8 mouse cellular contexts compared by ENCODE assay signal in the genomic region with DNA sequence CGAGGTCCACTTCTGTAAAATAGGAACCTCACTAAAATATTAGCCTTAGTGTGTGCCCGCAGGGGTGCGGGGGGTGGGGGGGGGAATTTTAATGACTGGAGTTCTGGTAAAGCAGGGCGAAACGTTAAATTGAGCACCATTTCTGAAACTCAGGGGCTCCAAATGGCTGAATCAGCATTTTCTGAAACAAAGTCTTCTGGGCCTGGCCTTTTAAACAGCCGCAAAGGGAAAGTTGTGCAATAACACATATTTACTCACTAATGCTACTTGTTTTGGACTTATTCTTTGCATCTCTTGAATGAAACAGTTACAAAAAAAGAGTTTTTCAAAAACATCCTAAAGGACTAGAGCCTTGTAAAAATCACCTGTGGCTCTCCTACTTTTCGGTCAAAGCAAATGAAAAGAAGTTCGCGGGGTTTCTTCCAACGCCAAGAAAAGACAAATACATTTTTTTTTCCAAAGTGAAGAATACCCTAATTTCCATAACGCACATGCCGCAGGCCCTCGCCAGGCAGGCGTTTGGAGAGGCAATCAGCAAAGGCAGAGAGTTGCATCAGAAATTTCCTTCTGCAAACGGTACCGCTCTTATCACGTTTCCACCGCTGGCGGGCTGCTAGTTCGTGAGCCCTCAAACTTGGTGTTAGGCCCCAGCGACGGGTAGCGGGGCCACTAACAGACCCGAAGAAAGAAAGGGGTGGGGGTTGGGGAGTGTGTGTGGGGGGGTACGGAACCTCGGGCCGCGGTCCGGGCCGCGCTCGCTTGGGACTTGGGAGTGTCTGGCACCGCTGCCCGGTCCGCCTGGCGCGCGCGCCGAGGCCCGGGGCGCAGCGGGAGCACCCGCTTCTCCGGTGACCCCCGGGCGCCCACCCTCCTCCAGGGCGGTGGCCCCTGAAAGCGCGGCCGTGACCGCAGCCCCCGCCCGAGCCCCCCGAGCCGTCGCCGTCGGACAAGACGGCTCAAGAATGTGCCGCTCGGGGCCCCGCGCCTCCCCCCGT. TPM values are rescaled to one million over a fixed set of nuclear protein-coding genes. Genes with fewer than 3 reads are reported as not detected.
DNase-seq lines count a peak whose midpoint lies in the region; ATAC-seq and TF ChIP-seq lines count a peak whose summit lies in the region.

No protein-coding gene starts in this region.

- no peaks in the 10 kb centered on the region for H3K9me3 ChIP-seq in forebrain, embryonic 12.5 days
- H3K9me3 ChIP-seq in intestine, embryonic 14.5 days (ENCODE audit: control insufficient read depth, low read length) = no peaks in the 10 kb centered on the region

- H3K36me3 ChIP-seq in heart, adult 2 months (ENCODE audit: control insufficient read depth, insufficient read depth, low read length) = peaks cover 3% of the 10 kb centered on the region; the same call in 1 of the 2 replicates
- H3K36me3 ChIP-seq in forebrain, embryonic 12.5 days (replicated peaks) = no peaks in the 10 kb centered on the region
- 0 out of 2 replicates have a peak, but pooled peaks cover 9% of the 10 kb centered on the region for H3K36me3 ChIP-seq in intestine, embryonic 14.5 days (ENCODE audit: control insufficient read depth, insufficient read depth, low read length)

- H3K27ac ChIP-seq in heart, adult 2 months = peak overlapping the region; percentile 76
- H3K27ac ChIP-seq in forebrain, embryonic 12.5 days = peak overlapping the region; percentile 87
- peak overlapping the region; percentile 89 for H3K27ac ChIP-seq in intestine, embryonic 14.5 days (ENCODE audit: low read depth)

- peak; percentile 35 to 50 for DNase-seq in heart, adult 2 months
- no peak for DNase-seq in heart, postnatal 25 days (ENCODE audit: low spot score)
- DNase-seq in intestine, embryonic 14.5 days (ENCODE audit: low spot score) = peak; percentile 74
- peak; percentile 23 for DNase-seq in lung, postnatal 14 days
- peak; percentile 42 for DNase-seq in yolk sac, embryonic 10.5 days (ENCODE audit: low spot score)
- no peak for DNase-seq in spleen, postnatal 14 days (ENCODE audit: low spot score in 2 of 2)
- no peak for DNase-seq in layer of hippocampus, adult 9-11 months

- 4% methylated on average over 65 of the region's 65 CpGs for WGBS in heart, adult 2 months
- 4% methylated on average over 60 of the region's 65 CpGs for WGBS in forebrain, embryonic 12.5 days
- 2% methylated on average over 65 of the region's 65 CpGs for WGBS in intestine, embryonic 14.5 days

- intact Hi-C loops in heart, adult 2 months (cut with DNase I) = loop anchor here (5.0 kb wide), 2 partner anchors 194 to 214 kb away; no protein-coding TSS in a partner anchor
- intact Hi-C loops in heart, postnatal 25 days (cut with DNase I) = loop anchor here (5.0 kb wide), 3 partner anchors 39 to 214 kb away; no protein-coding TSS in a partner anchor

- H3K9ac ChIP-seq in heart, adult 2 months (ENCODE audit: low read depth, low read length) = peak overlapping the region; percentile 80
- peak overlapping the region; percentile 88 for H3K9ac ChIP-seq in forebrain, embryonic 12.5 days
- H3K9ac ChIP-seq in intestine, embryonic 14.5 days (ENCODE audit: low read length) = peak overlapping the region; percentile 93

- H3K4me1 ChIP-seq in heart, adult 2 months (ENCODE audit: control insufficient read depth, insufficient read depth, low read length) = 0 out of 2 replicates have a peak, but pooled peaks cover 2% of the 10 kb centered on the region
- H3K4me1 ChIP-seq in forebrain, embryonic 12.5 days = peaks cover 13% of the 10 kb centered on the region
- no peaks in the 10 kb centered on the region for H3K4me1 ChIP-seq in intestine, embryonic 14.5 days (replicated peaks; ENCODE audit: control insufficient read depth, insufficient read depth, low read length)

- peak overlapping the region; percentile 55 for H3K4me2 ChIP-seq in forebrain, embryonic 12.5 days
- peak overlapping the region; percentile 63 for H3K4me2 ChIP-seq in intestine, embryonic 14.5 days (ENCODE audit: low read length)

- H3K4me3 ChIP-seq in heart, adult 2 months = peak overlapping the region; percentile 59
- peak overlapping the region; percentile 66 for H3K4me3 ChIP-seq in forebrain, embryonic 12.5 days (replicated peaks)
- H3K4me3 ChIP-seq in intestine, embryonic 14.5 days (ENCODE audit: low read depth, low read length) = peak overlapping the region; percentile 59

- TF ChIP-seq CTCF in heart, adult 2 months (IDR thresholded peaks at IDR 0.05) = no peak

- no peak for TF ChIP-seq POLR2A in heart, adult 2 months (IDR thresholded peaks at IDR 0.05; ENCODE audit: insufficient read depth, low read depth, low read length)

- ATAC-seq in forebrain, embryonic 12.5 days (ENCODE audit: low FRiP score) = peak; percentile 5; the same call in 1 of the 2 replicates
- ATAC-seq in intestine, embryonic 14.5 days (replicated peaks; ENCODE audit: low FRiP score, low TSS enrichment, low read depth) = peak; percentile 1

- H3K79me2 ChIP-seq in heart, adult 2 months (replicated peaks; ENCODE audit: control insufficient read depth, insufficient read depth, low read length) = no peaks in the 10 kb centered on the region

- peaks cover 7% of the 10 kb centered on the region; the same call in 1 of the 2 replicates for H3K27me3 ChIP-seq in heart, adult 2 months (ENCODE audit: control insufficient read depth, insufficient read depth, low read length)
- H3K27me3 ChIP-seq in forebrain, embryonic 12.5 days = peaks cover 90% of the 10 kb centered on the region
- H3K27me3 ChIP-seq in intestine, embryonic 14.5 days (replicated peaks; ENCODE audit: control insufficient read depth, insufficient read depth, low read length) = peaks cover 88% of the 10 kb centered on the region

- TF ChIP-seq EP300 in heart, adult 2 months (IDR thresholded peaks at IDR 0.05; ENCODE audit: insufficient read depth, low read depth, low read length) = no peak

RNA-seq across cellular contexts. Expression of gene Grb10, which starts 2.3 kb away (rescaled TPM):
- total RNA-seq in heart, adult 2 months (2021) = 10 to 100 TPM; 65.1 to 66.2 TPM
- 36.9 and 63.5 TPM in 2 replicates for polyA plus RNA-seq in heart, adult 2 months (2012; rRNA removed)
- 100 to 1,000 TPM; 103 to 108 TPM for total RNA-seq in heart, postnatal 25 days (2021)
- 345 and 376 TPM in 2 replicates for polyA plus RNA-seq in forebrain, embryonic 12.5 days (2016; fragmentation: Nextera tagmentation; extraction: Ambion mirVana)
- polyA plus RNA-seq in intestine, embryonic 14.5 days (2014; fragmentation: Nextera tagmentation; extraction: Ambion mirVana) = 232 and 233 TPM in 2 replicates

Comparison
In these comparisons a context has a peak if more than half of its experiments do, and no peak if none do; other contexts are left out.
1. DNase-seq: peak in heart, adult 2 months (2 of 2), intestine, embryonic 14.5 days (single experiment), lung, postnatal 14 days (single experiment) and yolk sac, embryonic 10.5 days (single experiment); none in heart, postnatal 25 days (single experiment), spleen, postnatal 14 days (0 of 2) and layer of hippocampus, adult 9-11 months (single experiment).
2. Peak in every context shown above with its lines, with median percentiles within 50 percentile points of each other: H3K27ac ChIP-seq, H3K4me3 ChIP-seq and H3K9ac ChIP-seq.